Mouse (Mus musculus) MEL (cell line): ENCODE data around the gene Gm20458.

ENCODE experiments used
- EP300 ChIP-seq, 2 experiments: IDR thresholded peaks; 2 replicates each; pipeline ENCODE4 v1.6.1; 2011; ENCODE audit warnings: improper control_type of control experiment in 2 of 2, low read length in 2 of 2, low read depth in 1 of 2, mild to moderate bottlenecking in 1 of 2
- ETS1 ChIP-seq: IDR thresholded peaks from 2 replicates; pipeline ENCODE4 v1.6.1; 2012; ENCODE audit warnings: low read depth, mild to moderate bottlenecking, inconsistent platforms, low read length, improper control_type of control experiment, moderate library complexity
- POLR2A ChIP-seq, 2 experiments: IDR thresholded peaks; 2 replicates each; pipeline ENCODE4 v1.6.1; 2011 to 2012; ENCODE audit warnings: low read length in 2 of 2, mild to moderate bottlenecking in 2 of 2, control low read depth in 1 of 2, improper control_type of control experiment in 1 of 2, low read depth in 1 of 2, moderate library complexity in 1 of 2; ENCODE audit not compliant: control insufficient read depth in 1 of 2, insufficient read depth in 1 of 2, poor library complexity in 1 of 2
- RCOR1 ChIP-seq: IDR thresholded peaks from 2 replicates; pipeline ENCODE4 v1.6.1; 2012; ENCODE audit warnings: low read depth, mild to moderate bottlenecking, inconsistent platforms, low read length, improper control_type of control experiment
- TCF12 ChIP-seq: IDR thresholded peaks from 2 replicates; pipeline ENCODE4 v1.6.1; 2014; ENCODE audit warnings: low read depth, mild to moderate bottlenecking, inconsistent platforms, low read length, improper control_type of control experiment, moderate library complexity
- USF1 ChIP-seq: IDR thresholded peaks from 2 replicates; pipeline ENCODE4 v1.6.1; 2014; ENCODE audit warnings: low read depth, mild to moderate bottlenecking, inconsistent platforms, low read length, improper control_type of control experiment, moderate library complexity

DNA sequence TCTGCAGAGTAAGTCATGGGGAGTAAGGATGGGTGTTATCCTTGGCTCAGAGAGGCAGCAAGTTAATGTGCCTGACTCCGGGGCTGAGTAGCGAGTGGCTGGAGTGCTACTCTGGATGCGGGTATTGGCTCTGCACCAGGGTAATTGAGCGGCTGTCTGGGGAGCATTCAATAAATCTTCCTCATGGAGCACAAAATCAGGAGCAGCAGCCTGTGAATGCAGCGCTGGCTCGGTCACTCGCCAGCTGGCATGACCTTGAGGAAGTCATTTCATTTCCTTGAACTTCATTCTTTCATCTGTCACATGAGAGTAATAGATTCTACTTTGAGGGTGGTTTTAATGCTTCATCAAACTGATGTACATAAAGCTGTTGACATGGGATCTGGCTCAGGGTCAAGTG is 39.7 kb downstream of the Gm20458 start:
- TF ChIP-seq POLR2A (IDR thresholded peaks at IDR 0.05; ENCODE audit: control insufficient read depth in 1 of 2, insufficient read depth in 1 of 2, low read depth in 1 of 2, low read length in 2 of 2, poor library complexity in 1 of 2) = no peak
- no peak for TF ChIP-seq RCOR1
- no peak for TF ChIP-seq TCF12
- TF ChIP-seq ETS1 = no peak
- no peak for TF ChIP-seq USF1
- no peak for TF ChIP-seq EP300 (IDR thresholded peaks at IDR 0.05; ENCODE audit: low read depth in 1 of 2, low read length in 2 of 2)
